Mouse (Mus musculus): ENCODE results near the gene Nfu1.

- TF ChIP-seq CTCF (IDR thresholded peaks at IDR 0.05; ENCODE audit: low read depth): no peak
- no peak for TF ChIP-seq EP300 (IDR thresholded peaks at IDR 0.05; ENCODE audit: low read depth)
Observed at GRCm38 (mm10) chr6:87021791-87022190, 12.8 kb downstream of the Nfu1 start.

All from liver, embryonic 14.5 days (tissue).